Mouse (Mus musculus): ENCODE data around the gene Golt1a.

The Golt1a gene

DNA sequence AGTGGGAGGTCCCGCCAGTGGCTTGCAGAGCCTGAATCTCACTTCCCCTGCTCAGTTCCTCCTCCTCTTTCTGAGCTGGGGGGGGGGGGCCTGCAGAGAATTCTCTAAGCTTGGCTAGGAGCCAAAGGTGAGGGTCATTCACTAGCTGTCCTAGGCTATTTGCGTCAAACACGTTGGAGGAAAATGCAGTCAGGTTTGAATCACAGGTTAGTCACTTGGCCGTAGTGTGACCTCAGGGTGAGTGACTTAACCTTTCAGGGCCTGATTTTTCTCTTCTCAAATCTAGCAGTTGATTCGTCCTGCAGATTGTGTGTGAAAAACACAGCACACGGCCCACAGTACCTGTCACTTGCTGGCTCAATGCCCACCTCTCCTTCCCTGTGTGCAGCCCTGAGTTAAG lies 39.3 kb upstream of the Golt1a start:
- Histone ChIP-seq H3K36me3 (ENCODE audit: insufficient read depth, low read length) (no peaks in the 10 kb centered on the region), H3K9me3 (ENCODE audit: low read length) (no peaks in the 10 kb centered on the region), H3K4me1 (replicated peaks; ENCODE audit: low read depth, low read length) (peaks cover 59% of the 10 kb centered on the region), H3K27me3 (ENCODE audit: insufficient read depth, low read length) (peaks cover 41% of the 10 kb centered on the region), H3K4me3 (replicated peaks; ENCODE audit: low read length) (no peak overlapping the region)
- TF ChIP-seq CTCF (conservative IDR thresholded peaks at IDR 0.05; ENCODE audit: low read length) (no peak), NANOG (IDR thresholded peaks at IDR 0.05; ENCODE audit: borderline replicate concordance, low read length) (no peak), POU5F1 (IDR thresholded peaks at IDR 0.05; ENCODE audit: borderline replicate concordance, low read length) (no peak)

DNA sequence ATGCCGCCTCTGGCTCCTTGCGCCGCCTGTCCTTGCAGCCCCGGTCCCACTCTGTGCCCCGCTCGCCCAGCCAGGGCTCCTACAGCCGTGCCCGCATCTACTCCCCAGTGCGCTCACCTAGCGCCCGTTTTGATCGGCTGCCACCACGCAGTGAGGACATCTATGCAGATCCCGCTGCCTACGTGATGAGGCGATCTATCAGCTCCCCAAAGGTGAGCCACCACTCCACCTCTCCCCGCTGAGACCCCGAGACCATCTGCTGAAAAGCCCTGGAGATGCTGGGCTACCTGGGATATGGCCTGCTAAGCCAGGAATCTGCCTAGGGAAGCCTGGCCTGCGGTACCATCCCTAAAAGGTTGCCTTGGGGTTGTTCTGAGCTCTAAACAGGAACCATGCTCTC lies 35.4 kb upstream of the Golt1a start:
- Histone ChIP-seq H3K4me3 (replicated peaks; ENCODE audit: low read length) (peak overlapping the region; percentile 69), H3K4me1 (replicated peaks; ENCODE audit: low read depth, low read length) (peaks cover 23% of the 10 kb centered on the region), H3K9me3 (ENCODE audit: low read length) (no peaks in the 10 kb centered on the region), H3K27me3 (ENCODE audit: insufficient read depth, low read length) (peaks cover 42% of the 10 kb centered on the region), H3K36me3 (ENCODE audit: insufficient read depth, low read length) (no peaks in the 10 kb centered on the region)
- no peak for TF ChIP-seq CTCF (conservative IDR thresholded peaks at IDR 0.05; ENCODE audit: low read length)

GRCm38 (mm10) chr1:133276983-133277382 lies 32.6 kb upstream of the Golt1a start:
- TF ChIP-seq POU5F1 (IDR thresholded peaks at IDR 0.05; ENCODE audit: borderline replicate concordance, low read length) (no peak), CTCF (conservative IDR thresholded peaks at IDR 0.05; ENCODE audit: low read length) (no peak), NANOG (IDR thresholded peaks at IDR 0.05; ENCODE audit: borderline replicate concordance, low read length) (no peak)
- Histone ChIP-seq H3K9me3 (ENCODE audit: low read length) (no peaks in the 10 kb centered on the region), H3K27me3 (ENCODE audit: insufficient read depth, low read length) (peaks cover 32% of the 10 kb centered on the region), H3K4me3 (replicated peaks; ENCODE audit: low read length) (no peak overlapping the region), H3K4me1 (replicated peaks; ENCODE audit: low read depth, low read length) (peaks cover 18% of the 10 kb centered on the region), H3K36me3 (ENCODE audit: insufficient read depth, low read length) (no peaks in the 10 kb centered on the region)

GRCm38 (mm10) chr1:133278539-133278938 lies 31.1 kb upstream of the Golt1a start:
- no peak overlapping the region for H3K4me3 ChIP-seq (replicated peaks; ENCODE audit: low read length)
- TF ChIP-seq CTCF (conservative IDR thresholded peaks at IDR 0.05; ENCODE audit: low read length) (no peak), POU5F1 (IDR thresholded peaks at IDR 0.05; ENCODE audit: borderline replicate concordance, low read length) (no peak), NANOG (IDR thresholded peaks at IDR 0.05; ENCODE audit: borderline replicate concordance, low read length) (no peak)
- H3K27me3 ChIP-seq (ENCODE audit: insufficient read depth, low read length): peaks cover 30% of the 10 kb centered on the region
- no peaks in the 10 kb centered on the region for H3K9me3 ChIP-seq (ENCODE audit: low read length)
- no peaks in the 10 kb centered on the region for H3K36me3 ChIP-seq (ENCODE audit: insufficient read depth, low read length)
- peaks cover 21% of the 10 kb centered on the region for H3K4me1 ChIP-seq (replicated peaks; ENCODE audit: low read depth, low read length)

DNA sequence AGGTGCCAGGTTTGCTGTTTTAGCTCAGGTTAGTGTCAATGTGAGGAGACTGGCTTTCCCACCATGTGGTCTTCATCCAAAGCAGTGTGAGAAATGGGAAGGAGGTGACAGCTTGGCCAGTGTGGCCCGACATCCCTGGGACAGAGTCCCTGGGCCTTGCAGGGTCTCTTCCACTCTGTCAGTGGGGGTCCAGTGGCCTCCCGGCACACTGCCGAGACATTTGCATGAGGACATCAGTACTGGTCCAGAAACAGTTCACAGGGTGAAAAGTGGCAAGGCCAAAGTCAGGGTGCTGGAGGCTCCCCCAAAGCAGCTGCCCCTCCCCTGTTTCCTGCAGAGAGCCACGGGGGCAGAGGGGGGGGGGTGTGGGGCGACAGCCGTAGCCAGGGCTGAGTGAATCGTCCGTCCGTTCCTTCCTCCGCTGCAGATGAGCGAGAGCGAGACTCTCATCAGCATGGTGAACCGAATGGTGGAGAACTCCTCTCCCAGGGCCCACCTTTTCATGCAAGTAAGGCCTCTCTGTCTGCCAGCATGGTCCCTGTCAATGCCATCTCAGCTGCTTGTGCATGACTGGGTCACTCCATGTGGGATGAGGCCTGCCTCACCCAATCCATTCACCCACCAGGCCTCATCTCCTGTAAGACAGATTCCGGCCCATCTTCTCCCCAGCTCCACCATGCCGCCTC lies 30.5 kb upstream of the Golt1a start:
- H3K4me3 ChIP-seq (replicated peaks; ENCODE audit: low read length): no peak overlapping the region
- H3K36me3 ChIP-seq (ENCODE audit: insufficient read depth, low read length): no peaks in the 10 kb centered on the region
- H3K9me3 ChIP-seq (ENCODE audit: low read length): no peaks in the 10 kb centered on the region
- peaks cover 25% of the 10 kb centered on the region for H3K27me3 ChIP-seq (ENCODE audit: insufficient read depth, low read length)
- TF ChIP-seq NANOG (IDR thresholded peaks at IDR 0.05; ENCODE audit: borderline replicate concordance, low read length): no peak
- TF ChIP-seq POU5F1 (IDR thresholded peaks at IDR 0.05; ENCODE audit: borderline replicate concordance, low read length): no peak
- TF ChIP-seq CTCF (conservative IDR thresholded peaks at IDR 0.05; ENCODE audit: low read length): no peak
- H3K4me1 ChIP-seq (replicated peaks; ENCODE audit: low read depth, low read length): peaks cover 16% of the 10 kb centered on the region

DNA sequence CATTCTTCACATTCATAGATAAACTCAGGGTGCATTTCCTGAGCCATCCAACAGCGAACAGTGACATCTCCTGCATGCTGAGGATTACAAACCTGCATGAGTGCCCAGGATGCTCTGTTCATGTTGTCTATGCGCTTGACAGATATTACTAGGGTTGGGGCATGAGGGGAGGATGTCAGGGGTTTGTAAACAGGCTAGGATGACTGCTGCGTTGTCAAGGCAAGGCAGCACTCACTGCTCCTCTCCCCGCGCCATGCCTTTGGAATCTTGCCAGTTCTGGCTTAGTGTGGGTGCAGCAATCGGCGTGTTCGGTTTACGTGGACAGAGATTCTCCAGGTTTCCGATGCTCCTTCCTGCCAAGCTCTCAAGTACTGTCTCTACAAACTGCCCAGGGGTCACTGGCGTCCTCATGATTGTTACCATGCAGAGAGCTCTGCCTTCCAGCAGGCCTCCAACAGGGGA lies 29.9 kb upstream of the Golt1a start:
- Histone ChIP-seq H3K27me3 (ENCODE audit: insufficient read depth, low read length) (peaks cover 19% of the 10 kb centered on the region), H3K36me3 (ENCODE audit: insufficient read depth, low read length) (no peaks in the 10 kb centered on the region), H3K9me3 (ENCODE audit: low read length) (no peaks in the 10 kb centered on the region), H3K4me3 (replicated peaks; ENCODE audit: low read length) (no peak overlapping the region), H3K4me1 (replicated peaks; ENCODE audit: low read depth, low read length) (peaks cover 10% of the 10 kb centered on the region)
- TF ChIP-seq POU5F1 (IDR thresholded peaks at IDR 0.05; ENCODE audit: borderline replicate concordance, low read length) (no peak), NANOG (IDR thresholded peaks at IDR 0.05; ENCODE audit: borderline replicate concordance, low read length) (no peak), CTCF (conservative IDR thresholded peaks at IDR 0.05; ENCODE audit: low read length) (no peak)

- Histone ChIP-seq H3K4me3 (replicated peaks; ENCODE audit: low read length) (no peak overlapping the region), H3K9me3 (ENCODE audit: low read length) (no peaks in the 10 kb centered on the region), H3K4me1 (replicated peaks; ENCODE audit: low read depth, low read length) (peaks cover 10% of the 10 kb centered on the region), H3K27me3 (ENCODE audit: insufficient read depth, low read length) (peaks cover 19% of the 10 kb centered on the region), H3K36me3 (ENCODE audit: insufficient read depth, low read length) (no peaks in the 10 kb centered on the region)
- TF ChIP-seq POU5F1 (IDR thresholded peaks at IDR 0.05; ENCODE audit: borderline replicate concordance, low read length): no peak
- no peak for TF ChIP-seq NANOG (IDR thresholded peaks at IDR 0.05; ENCODE audit: borderline replicate concordance, low read length)
- TF ChIP-seq CTCF (conservative IDR thresholded peaks at IDR 0.05; ENCODE audit: low read length): no peak
Measured at GRCm38 (mm10) chr1:133280537-133280936, 29.1 kb upstream of the Golt1a start.

DNA sequence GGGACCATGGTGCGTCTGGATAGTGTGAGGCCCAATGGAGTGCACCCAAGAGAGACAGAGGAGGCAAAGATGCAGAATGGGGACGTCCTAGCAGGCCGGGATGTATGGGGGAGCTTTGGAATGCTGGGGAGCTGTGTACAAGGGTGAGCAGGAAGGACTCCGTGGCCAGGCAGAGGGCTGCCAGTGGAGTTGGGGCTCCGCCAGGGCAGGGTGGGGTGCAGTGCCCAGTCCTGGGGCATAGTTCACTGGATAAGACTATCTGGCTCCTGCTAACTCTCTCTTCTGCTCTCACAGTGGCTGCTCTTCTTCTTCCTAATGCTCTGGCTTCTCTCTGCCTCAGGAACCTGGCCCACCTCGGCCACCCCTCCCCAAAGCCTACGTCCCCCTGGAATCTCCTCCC lies 23.7 kb upstream of the Golt1a start:
- TF ChIP-seq CTCF (conservative IDR thresholded peaks at IDR 0.05; ENCODE audit: low read length) (no peak), NANOG (IDR thresholded peaks at IDR 0.05; ENCODE audit: borderline replicate concordance, low read length) (no peak), POU5F1 (IDR thresholded peaks at IDR 0.05; ENCODE audit: borderline replicate concordance, low read length) (no peak)
- H3K4me1 ChIP-seq (replicated peaks; ENCODE audit: low read depth, low read length): peaks cover 10% of the 10 kb centered on the region
- no peaks in the 10 kb centered on the region for H3K9me3 ChIP-seq (ENCODE audit: low read length)
- peaks cover 22% of the 10 kb centered on the region for H3K27me3 ChIP-seq (ENCODE audit: insufficient read depth, low read length)
- no peaks in the 10 kb centered on the region for H3K36me3 ChIP-seq (ENCODE audit: insufficient read depth, low read length)
- H3K4me3 ChIP-seq (replicated peaks; ENCODE audit: low read length): no peak overlapping the region

DNA sequence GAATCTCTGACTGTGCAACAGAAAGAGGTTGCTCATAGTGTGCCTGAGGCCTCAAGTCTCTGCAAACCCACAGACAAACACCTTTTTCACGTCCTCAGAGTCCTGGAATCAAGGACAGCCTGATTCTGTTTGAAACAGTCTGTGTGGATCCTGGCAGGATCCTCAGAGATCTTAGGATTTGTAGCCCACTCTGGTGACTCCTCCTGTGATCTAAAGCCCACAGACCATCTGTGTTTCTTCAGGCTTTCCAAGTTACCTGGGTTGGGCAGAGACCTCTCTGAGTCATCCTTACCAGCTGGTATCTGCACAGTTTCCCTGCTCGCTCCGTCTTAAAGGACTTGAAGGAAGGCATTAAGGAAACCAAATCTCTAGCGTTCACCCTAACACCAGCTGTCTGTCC lies 22.5 kb upstream of the Golt1a start:
- Histone ChIP-seq H3K4me3 (replicated peaks; ENCODE audit: low read length) (no peak overlapping the region), H3K36me3 (ENCODE audit: insufficient read depth, low read length) (no peaks in the 10 kb centered on the region), H3K27me3 (ENCODE audit: insufficient read depth, low read length) (peaks cover 22% of the 10 kb centered on the region), H3K9me3 (ENCODE audit: low read length) (no peaks in the 10 kb centered on the region), H3K4me1 (replicated peaks; ENCODE audit: low read depth, low read length) (peaks cover 4% of the 10 kb centered on the region)
- no peak for TF ChIP-seq NANOG (IDR thresholded peaks at IDR 0.05; ENCODE audit: borderline replicate concordance, low read length)
- TF ChIP-seq POU5F1 (IDR thresholded peaks at IDR 0.05; ENCODE audit: borderline replicate concordance, low read length): no peak
- no peak for TF ChIP-seq CTCF (conservative IDR thresholded peaks at IDR 0.05; ENCODE audit: low read length)
